Mouse (Mus musculus) C2C12 (cell line): ENCODE data around the gene Cntnap2.

Source experiments
- CEBPB ChIP-seq: IDR thresholded peaks from one replicate; pipeline ENCODE4 v1.6.1; 2011; ENCODE audit warnings: low read depth, mild to moderate bottlenecking, control low read depth, moderate library complexity
- CTCF ChIP-seq: IDR thresholded peaks from one replicate; pipeline ENCODE4 v1.5.1; 2011; ENCODE audit not compliant: control insufficient read depth, insufficient read depth, insufficient read length
- FOSL1 ChIP-seq: IDR thresholded peaks from one replicate; pipeline ENCODE4 v1.8.0; 2011; ENCODE audit warnings: mild to moderate bottlenecking, low read length; ENCODE audit not compliant: poor library complexity, insufficient read depth, severe bottlenecking
- MAX ChIP-seq: IDR thresholded peaks from one replicate; pipeline ENCODE4 v1.6.1; 2011; ENCODE audit warnings: mild to moderate bottlenecking, control low read depth
- MYOD1 ChIP-seq: IDR thresholded peaks from one replicate; pipeline ENCODE4 v1.6.1; 2011; ENCODE audit warnings: low read depth; ENCODE audit not compliant: control insufficient read depth, insufficient read length
- MYOG ChIP-seq: IDR thresholded peaks from one replicate; pipeline ENCODE4 v1.6.1; 2011; ENCODE audit not compliant: control insufficient read depth, insufficient read length; ENCODE audit errors: extremely low read depth
- USF1 ChIP-seq: IDR thresholded peaks from one replicate; pipeline ENCODE4 v1.6.1; 2011; ENCODE audit warnings: low read depth, mild to moderate bottlenecking, control low read depth, moderate library complexity

DNA sequence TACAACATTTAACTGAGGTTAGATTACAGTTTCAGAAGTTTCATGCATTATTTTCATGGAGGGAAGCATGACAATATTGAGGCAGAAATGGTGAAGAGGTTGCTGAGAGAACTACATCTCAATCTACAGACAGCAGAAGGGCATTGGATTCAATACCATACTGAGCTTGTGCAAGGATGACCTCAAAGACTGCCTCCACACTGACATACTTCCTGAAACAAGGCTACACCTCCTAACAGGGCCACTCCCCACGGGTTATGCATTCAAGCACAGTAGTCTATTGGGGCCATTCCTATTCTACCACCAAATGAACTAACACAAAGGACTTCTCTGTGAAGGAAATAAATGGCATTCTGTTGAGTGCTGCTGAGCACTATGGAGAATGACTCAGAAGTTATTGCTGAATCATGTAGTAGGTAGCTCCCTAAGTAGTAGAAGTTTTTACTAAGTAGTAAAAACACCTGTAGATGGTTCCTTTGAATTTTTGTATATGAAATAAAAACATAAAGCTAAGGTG is 214.2 kb downstream of the Cntnap2 start:
- no peak for TF ChIP-seq CTCF
- TF ChIP-seq MYOD1, result no peak
- TF ChIP-seq MAX, result no peak
- TF ChIP-seq MYOG, result no peak
- no peak for TF ChIP-seq USF1
- TF ChIP-seq CEBPB, result no peak
- no peak for TF ChIP-seq FOSL1
